ENCODE assay signal across 20 mouse cellular contexts in genomic region chr1:141001821-141002220, GRCm38 (mm10).
"Had no signal": no experiment of that assay in that cellular context is flagged by ENCODE, and none has a peak within 500 bp of the region (broad histone marks: within the 10 kb centered on the region; RNA-seq: fewer than 3 reads in every experiment).

No protein-coding gene starts in this region.

- H3K4me1 ChIP-seq: lung, embryonic 15.5 days; midbrain, embryonic 10.5 days; midbrain, embryonic 12.5 days; neural tube, embryonic 13.5 days; neural tube, embryonic 15.5 days had no signal

- H3K27ac ChIP-seq: lung, embryonic 15.5 days; midbrain, embryonic 10.5 days; midbrain, embryonic 12.5 days; neural tube, embryonic 13.5 days; neural tube, embryonic 15.5 days had no signal

- DNase-seq: lung, adult 2 months; lung, postnatal 14 days; lung, postnatal 4 days; midbrain, embryonic 14.5 days; retina, postnatal 1 day; right cerebral cortex, adult 18-20 months; right cerebral cortex, postnatal 25 days; right cerebral cortex, postnatal 4 days; spleen, adult 18-20 months; thymus, adult 18-20 months; thymus, postnatal 14 days; thymus, postnatal 36 days had no signal

- H3K9me3 ChIP-seq: lung, embryonic 15.5 days; midbrain, embryonic 10.5 days; midbrain, embryonic 12.5 days; neural tube, embryonic 13.5 days; neural tube, embryonic 15.5 days had no signal

- H3K4me2 ChIP-seq: lung, embryonic 15.5 days; midbrain, embryonic 12.5 days; neural tube, embryonic 13.5 days; neural tube, embryonic 15.5 days had no signal

- H3K27me3 ChIP-seq: lung, embryonic 15.5 days; midbrain, embryonic 12.5 days; neural tube, embryonic 13.5 days; neural tube, embryonic 15.5 days had no signal

- H3K36me3 ChIP-seq: lung, embryonic 15.5 days; midbrain, embryonic 10.5 days; midbrain, embryonic 12.5 days; neural tube, embryonic 13.5 days; neural tube, embryonic 15.5 days had no signal

- ATAC-seq: lung, postnatal 0 days; midbrain, embryonic 16.5 days had no signal

- H3K9ac ChIP-seq: lung, embryonic 15.5 days; midbrain, embryonic 12.5 days; neural tube, embryonic 13.5 days; neural tube, embryonic 15.5 days had no signal

- H3K4me3 ChIP-seq: lung, embryonic 15.5 days; midbrain, embryonic 10.5 days; midbrain, embryonic 12.5 days; myocyte; neural tube, embryonic 13.5 days; neural tube, embryonic 15.5 days had no signal
